Mouse (Mus musculus) kidney, adult 2 months (tissue): ENCODE results near the gene Spats1. TPM values are rescaled to one million over a fixed set of nuclear protein-coding genes. Genes with fewer than 3 reads are reported as not detected.
"Not testable (repeated sequence)": the region's sequence is repeated elsewhere in the genome, so short reads cannot be mapped to it uniquely, and the experiment has no call there.

ENCODE experiments used
- DNase-seq: peaks from one replicate; pipeline ENCODE4 v3.0.0; 2021
- H3K27ac ChIP-seq: fragments of 200-500 bp; 2 replicates; pipeline ENCODE4 v1.5.1; 2012; ENCODE audit warnings: low read depth, low read length, control low read depth, inconsistent platforms; ENCODE audit not compliant: insufficient read depth
- H3K27me3 ChIP-seq: fragments of 200-500 bp; replicated peaks from 2 replicates; pipeline ENCODE4 v1.6.1; 2012; ENCODE audit warnings: mild to moderate bottlenecking, moderate library complexity, low read length, inconsistent platforms; ENCODE audit not compliant: control insufficient read depth, insufficient read depth
- H3K36me3 ChIP-seq: fragments of 200-500 bp; 2 replicates; pipeline ENCODE4 v1.6.1; 2012; ENCODE audit warnings: mild to moderate bottlenecking, moderate library complexity, low read length, inconsistent platforms; ENCODE audit not compliant: control insufficient read depth, insufficient read depth
- H3K4me1 ChIP-seq: fragments of 200-500 bp; 2 replicates; pipeline ENCODE4 v1.6.1; 2011; ENCODE audit warnings: low read length; ENCODE audit not compliant: control insufficient read depth, insufficient read depth
- H3K4me3 ChIP-seq: fragments of 200-500 bp; 2 replicates; pipeline ENCODE4 v1.5.1; 2011; ENCODE audit warnings: mild to moderate bottlenecking, low read depth, low read length, control low read depth; ENCODE audit not compliant: insufficient read depth
- CTCF ChIP-seq: fragments of 200-500 bp; conservative IDR thresholded peaks from 2 replicates; pipeline ENCODE4 v1.5.1; 2011; ENCODE audit warnings: low read depth, mild to moderate bottlenecking, control low read depth, low read length, moderate library complexity, mixed read lengths; ENCODE audit not compliant: insufficient read depth, insufficient read length
- POLR2A ChIP-seq: fragments of 200-500 bp; IDR thresholded peaks from one replicate; pipeline ENCODE4 v1.6.1; 2011; ENCODE audit warnings: low read depth, low read length, control low read depth
- WGBS: fragments of 180-500 bp; shearing (Covaris S2); methylation state at CpG from one replicate; pipeline ENCODE4 v1.1.7; 2018; 5-methylcytosine and 5-hydroxymethylcytosine counted together
- polyA plus RNA-seq: library from polyadenylated mRNA; depleted of rRNA; stranded (reverse); fragments of >200 nt; gene quantifications from 2 replicates; pipeline ENCODE4 v1.2.3, GENCODE M21; 2012

Gene Spats1
- polyA plus RNA-seq, 1 experiment: 0.45 TPM

DNA sequence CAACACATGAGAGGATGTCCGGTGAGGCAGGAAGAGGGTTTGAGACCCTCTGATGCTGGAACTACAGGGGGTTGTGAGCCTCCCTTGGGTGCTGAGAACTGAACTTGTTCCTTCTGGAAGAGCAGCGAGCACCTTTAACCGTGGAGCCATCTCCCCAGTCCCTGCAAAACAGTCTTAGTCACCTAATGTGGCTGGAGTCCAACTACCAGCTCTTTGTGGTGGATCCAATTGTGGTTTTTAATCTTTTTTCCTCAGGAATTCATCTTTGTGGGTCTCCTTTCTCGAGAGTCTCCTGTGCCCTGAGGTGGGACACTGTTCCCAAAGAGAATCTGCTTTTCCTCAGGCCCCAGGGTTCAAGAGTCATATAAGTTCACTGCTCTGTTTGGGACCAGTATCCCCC, 29.3 kb downstream of the Spats1 start:
- H3K27ac ChIP-seq: no peak overlapping the region
- no peak for TF ChIP-seq POLR2A
- TF ChIP-seq CTCF: no peak
- H3K4me3 ChIP-seq: no peak overlapping the region
- DNase-seq: no peak
- no peaks in the 10 kb centered on the region for H3K27me3 ChIP-seq
- no peaks in the 10 kb centered on the region; the same call in 1 of the 2 replicates for H3K4me1 ChIP-seq
- 80% methylated on average over 4 of the region's 4 CpGs for WGBS
- H3K36me3 ChIP-seq: 0 out of 2 replicates have a peak, but pooled peaks cover 1% of the 10 kb centered on the region

DNA sequence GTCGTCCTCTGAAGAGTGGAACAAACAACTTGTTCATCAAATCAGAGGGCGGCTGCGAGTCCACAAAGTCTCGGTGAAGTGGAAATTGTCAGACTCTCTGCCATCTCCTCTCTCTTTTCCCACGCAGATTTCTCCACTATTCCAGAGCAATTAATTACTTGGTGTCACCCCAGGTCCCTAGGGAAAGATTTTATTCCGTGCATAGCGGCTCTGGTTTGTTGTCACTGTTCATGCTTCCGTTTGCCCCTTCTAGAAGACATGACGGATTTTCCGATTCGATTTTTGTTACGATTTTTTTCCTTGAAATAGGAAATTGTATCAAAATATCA, 41.0 kb downstream of the Spats1 start:
- peak overlapping the region; percentile 34 for H3K27ac ChIP-seq
- H3K4me3 ChIP-seq: peak overlapping the region; percentile 97
- H3K36me3 ChIP-seq: no peaks in the 10 kb centered on the region; the same call in 1 of the 2 replicates
- DNase-seq: peak; percentile 33
- H3K4me1 ChIP-seq: peaks cover 5% of the 10 kb centered on the region; the same call in 1 of the 2 replicates
- TF ChIP-seq POLR2A: no peak
- no peaks in the 10 kb centered on the region for H3K27me3 ChIP-seq
- 3% methylated on average over 12 of the region's 12 CpGs for WGBS

DNA sequence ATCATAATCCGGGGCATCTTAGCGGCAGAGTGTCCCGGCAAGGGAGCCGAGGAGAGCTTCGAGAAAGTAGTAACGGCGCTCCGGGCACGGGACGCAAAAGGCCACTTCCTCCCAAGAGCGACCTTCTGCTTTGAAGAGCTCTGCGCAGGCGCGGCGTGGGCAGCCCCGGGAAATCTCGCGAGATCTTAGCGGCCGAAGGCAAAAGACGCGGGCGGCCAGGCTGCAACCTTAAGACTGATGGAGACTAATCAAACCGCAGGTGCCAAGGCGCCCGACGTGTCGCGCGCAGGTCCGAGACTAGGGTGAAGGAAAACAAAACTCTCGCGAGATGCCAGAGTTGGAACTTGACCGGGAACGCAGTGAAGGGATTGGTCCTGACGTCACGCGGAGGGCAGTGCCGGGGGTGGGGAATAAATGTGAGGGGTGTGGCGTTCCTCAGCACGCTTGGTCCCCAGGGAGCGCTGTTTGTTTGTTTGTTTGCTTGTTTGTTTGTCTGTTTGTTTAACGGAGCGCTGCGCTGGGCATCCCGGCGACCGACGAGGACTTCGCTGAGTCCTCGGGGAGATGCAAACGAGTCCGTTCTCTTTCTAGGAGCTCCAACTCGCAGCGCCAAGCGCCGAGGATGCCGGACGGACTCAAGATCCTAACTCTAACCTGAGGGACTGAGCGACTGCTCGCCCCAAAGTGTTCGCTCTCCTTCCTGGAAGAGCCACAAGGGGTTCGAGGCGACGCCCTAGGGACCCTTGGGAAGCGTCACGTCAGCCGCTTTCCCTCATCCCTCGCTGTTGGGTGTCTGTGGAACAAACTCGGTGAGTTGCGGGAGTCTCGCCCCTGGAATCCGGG, 41.6 kb downstream of the Spats1 start, which contains the start of gene Cdc5l:
Gene Cdc5l, minus strand, starts transcription at position 319 of the 843 bp plus-strand sequence.
- DNase-seq: peak; percentile 99
- H3K4me1 ChIP-seq: peaks cover 5% of the 10 kb centered on the region; the same call in 1 of the 2 replicates
- H3K4me3 ChIP-seq: peak within 1 kb of the TSS; percentile 97
- TF ChIP-seq POLR2A (peak; percentile 88), CTCF (peak; percentile 23; the same call in 1 of the 2 replicates)
- no peaks in the 10 kb centered on the region; the same call in 1 of the 2 replicates for H3K36me3 ChIP-seq
- no peaks in the 10 kb centered on the region for H3K27me3 ChIP-seq
- H3K27ac ChIP-seq: peak within 1 kb of the TSS; percentile 97
- under 1% methylated on average over 73 of the region's 73 CpGs for WGBS

GRCm38 (mm10) chr17:45432706-45433398, 42.4 kb downstream of the Spats1 start:
- peak overlapping the region; percentile 97 for H3K4me3 ChIP-seq
- H3K27me3 ChIP-seq: no peaks in the 10 kb centered on the region
- no peak for DNase-seq
- 1% methylated on average over 62 of the region's 62 CpGs for WGBS
- TF ChIP-seq POLR2A (no peak), CTCF (no peak)
- H3K36me3 ChIP-seq: no peaks in the 10 kb centered on the region; the same call in 1 of the 2 replicates
- peaks cover 5% of the 10 kb centered on the region; the same call in 1 of the 2 replicates for H3K4me1 ChIP-seq
- peak overlapping the region; percentile 97 for H3K27ac ChIP-seq

- WGBS: 47% methylated on average over 3 of the region's 3 CpGs
- DNase-seq: no peak
- peaks cover 2% of the 10 kb centered on the region; the same call in 1 of the 2 replicates for H3K36me3 ChIP-seq
- no peaks in the 10 kb centered on the region for H3K27me3 ChIP-seq
- peaks cover 5% of the 10 kb centered on the region; the same call in 1 of the 2 replicates for H3K4me1 ChIP-seq
- no peak overlapping the region for H3K4me3 ChIP-seq
- TF ChIP-seq POLR2A (no peak), CTCF (no peak)
- H3K27ac ChIP-seq: no peak overlapping the region
Measured at GRCm38 (mm10) chr17:45432007-45432406, 43.2 kb downstream of the Spats1 start.

DNA sequence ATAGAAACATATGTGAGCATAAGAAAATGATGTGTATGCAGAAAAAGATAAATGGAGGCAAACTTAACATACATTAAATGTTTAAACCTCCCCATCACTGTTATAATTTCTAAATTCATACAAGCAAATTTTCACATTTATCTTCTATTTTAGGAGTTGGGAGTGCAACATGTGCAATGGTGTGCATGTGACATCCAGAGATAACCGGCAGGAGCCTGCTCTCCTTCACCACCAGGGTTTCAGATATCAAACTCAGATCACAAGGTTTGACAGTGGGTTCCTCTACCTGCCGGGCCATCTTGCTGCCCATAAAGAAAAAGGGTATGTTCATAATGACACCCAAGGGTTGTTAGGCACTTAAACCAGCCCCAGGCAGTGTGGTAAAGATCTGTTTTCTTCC, 57.8 kb downstream of the Spats1 start:
- Histone ChIP-seq H3K27ac (no peak overlapping the region), H3K4me3 (no peak overlapping the region), H3K36me3 (peaks cover 12% of the 10 kb centered on the region), H3K27me3 (no peaks in the 10 kb centered on the region), H3K4me1 (peaks cover under 1% of the 10 kb centered on the region; the same call in 1 of the 2 replicates)
- DNase-seq: no peak
- WGBS: 72% methylated on average over 2 of the region's 2 CpGs
- TF ChIP-seq POLR2A (no peak), CTCF (no peak)

DNA sequence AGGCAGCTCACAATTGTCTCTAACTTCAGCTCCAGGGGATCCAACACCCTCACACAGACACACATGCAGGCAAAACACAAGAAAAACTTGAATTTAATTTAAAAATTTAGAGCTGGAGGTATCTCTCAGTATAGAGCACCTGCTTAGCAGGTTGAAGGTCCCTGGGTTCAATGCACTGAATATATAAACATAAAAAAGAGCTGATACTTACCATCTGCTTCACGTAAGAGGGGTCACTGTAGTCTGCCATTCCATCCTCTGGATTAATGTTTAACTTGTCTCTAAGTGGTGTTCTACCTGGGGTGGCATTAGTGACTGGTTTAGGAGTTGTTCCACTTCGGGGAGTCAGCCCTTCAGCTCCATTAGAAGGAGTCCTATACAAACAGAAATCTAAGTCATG, 63.6 kb downstream of the Spats1 start:
- DNase-seq, H3K27ac ChIP-seq, H3K4me1 ChIP-seq, H3K27me3 ChIP-seq, H3K4me3 ChIP-seq: not testable (repeated sequence)
- 36% methylated on average over 2 of the region's 2 CpGs for WGBS
- peaks cover 20% of the 10 kb centered on the region for H3K36me3 ChIP-seq
